Mouse (Mus musculus) forebrain, postnatal 0 days (tissue): ENCODE measurements around the gene Ap1g2. TPM values are rescaled to one million over a fixed set of nuclear protein-coding genes. Genes with fewer than 3 reads are reported as not detected.

ENCODE experiments used
- ATAC-seq: fragments of 200-750 bp; cut with Nextera tagmentation; 2 replicates; pipeline ENCODE4 v1.8.0; 2017; ENCODE audit warnings: mild to moderate bottlenecking, moderate library complexity
- DNase-seq: peaks from one replicate; pipeline ENCODE4 v3.0.0-alpha.2; 2015
- H3K27ac ChIP-seq: fragments of 300-500 bp; sonication (generic); 2 replicates; pipeline ENCODE4 v1.5.1; 2014; ENCODE audit warnings: low read depth, mild to moderate bottlenecking, antibody characterized with exemption, low read length, moderate library complexity, mixed read lengths
- H3K27me3 ChIP-seq: fragments of 300-500 bp; sonication (generic); 2 replicates; pipeline ENCODE4 v1.6.1; 2014; ENCODE audit warnings: mild to moderate bottlenecking, low read length, mixed read lengths; ENCODE audit not compliant: insufficient read depth
- H3K36me3 ChIP-seq: fragments of 300-500 bp; sonication (generic); 2 replicates; pipeline ENCODE4 v1.6.1; 2014; ENCODE audit warnings: mild to moderate bottlenecking, moderate library complexity; ENCODE audit not compliant: insufficient read depth
- H3K4me1 ChIP-seq: fragments of 300-500 bp; sonication (generic); 2 replicates; pipeline ENCODE4 v1.6.1; 2014; ENCODE audit warnings: antibody characterized with exemption; ENCODE audit not compliant: insufficient read depth
- H3K4me2 ChIP-seq: fragments of 300-500 bp; sonication (generic); 2 replicates; pipeline ENCODE4 v1.6.1; 2014; ENCODE audit warnings: low read depth, mild to moderate bottlenecking, moderate library complexity
- H3K4me3 ChIP-seq: fragments of 300-500 bp; sonication (generic); 2 replicates; pipeline ENCODE4 v1.5.1; 2014; ENCODE audit warnings: low read depth, low read length, mixed read lengths
- H3K9ac ChIP-seq: fragments of 300-500 bp; sonication (generic); 2 replicates; pipeline ENCODE4 v1.6.1; 2014; ENCODE audit warnings: mild to moderate bottlenecking
- H3K9me3 ChIP-seq: fragments of 300-500 bp; sonication (generic); 2 replicates; pipeline ENCODE4 v1.6.1; 2016; ENCODE audit warnings: low read length
- CTCF ChIP-seq: sonication (generic); IDR thresholded peaks from 2 replicates; pipeline ENCODE4 v1.5.1; 2016; ENCODE audit warnings: antibody characterized with exemption, control low read depth, low read depth
- WGBS: fragments of 180-500 bp; shearing (Covaris S2); extraction: QIAGEN DNeasy Blood & Tissue Kit; methylation state at CpG from one replicate; pipeline ENCODE4 v1.1.7; 2014; 5-methylcytosine and 5-hydroxymethylcytosine counted together
- polyA plus RNA-seq: library from polyadenylated mRNA; unstranded; fragments of >200 nt; fragmentation: Nextera tagmentation; extraction: Ambion mirVana; gene quantifications from 2 replicates; pipeline ENCODE4 v1.2.1, GENCODE M21; 2015
- total RNA-seq: library from RNA; depleted of rRNA; stranded (reverse); fragments of >200 nt; gene quantifications from 2 replicates; pipeline ENCODE4 v1.2.3, GENCODE M21; 2014

The Ap1g2 gene
- total and polyA plus RNA-seq, 2 experiments from 2014 or later, result 5.5 to 12.8 TPM

DNA sequence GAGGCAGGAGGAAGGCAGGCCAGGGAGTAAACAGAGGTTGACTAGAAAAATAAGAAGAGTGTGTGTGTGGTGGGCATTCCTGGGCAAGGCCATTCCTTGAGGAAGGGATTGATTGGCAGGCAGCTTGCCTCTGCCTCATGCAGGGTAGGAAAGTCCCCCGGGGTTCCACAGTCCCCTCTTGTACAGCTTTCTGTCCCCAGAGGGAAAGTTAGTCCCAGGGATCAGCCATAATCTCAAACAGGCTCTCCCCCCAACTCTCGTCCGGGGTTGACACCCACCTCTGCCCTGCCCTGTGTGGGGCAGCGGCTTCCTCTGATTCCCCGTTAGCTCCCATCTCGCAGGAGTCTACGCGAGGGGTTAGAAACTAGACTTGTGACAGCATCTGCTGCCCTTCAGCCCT is 597 bp upstream of the Ap1g2 start:
- no peak for TF ChIP-seq CTCF
- WGBS, result 64% methylated on average over 8 of the region's 8 CpGs
- Histone ChIP-seq H3K4me2 (no peak overlapping the region), H3K36me3 (peaks cover 2% of the 10 kb centered on the region; the same call in 1 of the 2 replicates), H3K4me1 (peaks cover 47% of the 10 kb centered on the region), H3K4me3 (no peak overlapping the region), H3K9ac (no peak overlapping the region), H3K9me3 (no peaks in the 10 kb centered on the region), H3K27me3 (no peaks in the 10 kb centered on the region), H3K27ac (peak overlapping the region; percentile 40; the same call in 1 of the 2 replicates)
- ATAC-seq (no peak), DNase-seq (no peak)

DNA sequence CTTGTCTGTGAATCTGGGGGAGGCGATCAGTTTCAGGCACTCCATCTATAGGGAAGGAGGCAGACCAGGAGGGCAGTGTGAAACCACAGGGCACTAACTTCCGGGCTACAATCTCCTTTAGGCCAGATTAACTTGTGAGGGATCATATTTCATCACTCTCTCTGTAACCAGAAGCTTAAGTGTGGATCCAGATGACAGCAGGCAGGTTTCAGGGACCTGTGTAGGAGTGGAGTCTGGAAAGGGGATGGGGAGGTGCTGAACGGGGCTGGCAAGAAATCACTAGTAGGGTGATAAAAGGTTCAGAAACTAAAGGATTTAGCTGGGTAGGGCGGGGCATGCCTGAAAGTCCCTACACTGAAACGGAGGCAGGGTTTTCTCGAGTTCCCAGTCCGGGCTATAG is 1.0 kb downstream of the Ap1g2 start:
- H3K4me1 ChIP-seq, result peaks cover 41% of the 10 kb centered on the region
- no peak for ATAC-seq

DNA sequence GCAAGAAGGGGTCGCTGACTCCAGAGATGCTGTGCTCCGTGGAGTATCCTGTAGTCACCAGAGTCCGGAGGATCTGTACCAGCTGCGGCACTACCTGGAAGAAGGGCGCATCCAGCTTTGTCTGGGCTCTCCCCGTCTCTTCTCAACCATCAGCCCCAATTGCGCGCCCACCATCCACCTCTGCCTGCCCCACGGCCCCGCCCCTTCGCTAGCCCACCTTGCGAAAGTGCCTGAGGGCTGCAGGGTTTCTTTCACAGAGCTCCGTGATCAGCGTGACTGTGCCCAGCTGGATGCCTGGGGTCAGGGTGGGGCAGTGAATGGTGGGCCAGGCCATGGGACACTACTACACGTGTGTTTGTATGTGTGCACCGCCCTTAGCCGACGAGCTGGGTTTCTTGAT is 2.0 kb downstream of the Ap1g2 start:
- Histone ChIP-seq H3K4me3 (no peak overlapping the region), H3K27ac (no peak overlapping the region), H3K4me2 (no peak overlapping the region), H3K4me1 (peaks cover 33% of the 10 kb centered on the region), H3K27me3 (no peaks in the 10 kb centered on the region), H3K9ac (no peak overlapping the region), H3K36me3 (peaks cover 8% of the 10 kb centered on the region; the same call in 1 of the 2 replicates), H3K9me3 (no peaks in the 10 kb centered on the region)
- 87% methylated on average over 18 of the region's 18 CpGs for WGBS
- no peak for ATAC-seq
- no peak for TF ChIP-seq CTCF
- no peak for DNase-seq

More for the DNA sequence above, 1.0 kb downstream of the Ap1g2 start:
- 6% methylated on average over 7 of the region's 7 CpGs for WGBS
- TF ChIP-seq CTCF, result no peak
- Histone ChIP-seq H3K27me3 (no peaks in the 10 kb centered on the region), H3K9ac (peak overlapping the region; percentile 69), H3K27ac (peak overlapping the region; percentile 83), H3K4me3 (peak overlapping the region; percentile 35), H3K36me3 (peaks cover 5% of the 10 kb centered on the region; the same call in 1 of the 2 replicates), H3K4me2 (peak overlapping the region; percentile 96), H3K9me3 (no peaks in the 10 kb centered on the region)
- peak; percentile 58 for DNase-seq

DNA sequence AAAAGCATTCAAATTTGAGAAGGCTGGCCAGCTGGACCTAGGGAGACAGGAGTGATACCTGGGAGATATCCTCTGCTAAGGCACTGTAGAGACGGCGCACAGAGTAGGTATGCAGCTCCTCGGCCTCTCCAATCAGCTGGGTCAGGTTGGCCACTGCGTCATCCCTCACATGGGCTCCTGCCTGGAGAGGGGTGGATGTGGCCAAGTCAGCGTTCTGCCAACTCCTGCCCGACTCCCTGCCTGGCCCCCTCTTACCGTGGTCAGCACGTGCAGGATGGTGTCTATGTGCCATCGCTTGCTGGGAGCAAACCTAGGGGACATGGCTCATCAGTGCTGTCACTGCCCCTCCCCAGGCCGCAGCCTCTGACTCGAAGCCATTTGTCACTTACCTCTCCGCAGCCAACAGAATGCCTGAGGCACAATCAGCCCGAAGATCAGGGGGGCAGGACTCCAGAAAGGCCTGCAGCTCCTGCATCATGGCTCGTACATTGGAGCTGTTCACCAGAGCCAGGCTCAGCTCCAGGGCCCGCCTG is 4.1 kb downstream of the Ap1g2 start:
- WGBS, result 85% methylated on average over 15 of the region's 15 CpGs
- DNase-seq, result no peak
- no peaks in the 10 kb centered on the region for H3K9me3 ChIP-seq

DNA sequence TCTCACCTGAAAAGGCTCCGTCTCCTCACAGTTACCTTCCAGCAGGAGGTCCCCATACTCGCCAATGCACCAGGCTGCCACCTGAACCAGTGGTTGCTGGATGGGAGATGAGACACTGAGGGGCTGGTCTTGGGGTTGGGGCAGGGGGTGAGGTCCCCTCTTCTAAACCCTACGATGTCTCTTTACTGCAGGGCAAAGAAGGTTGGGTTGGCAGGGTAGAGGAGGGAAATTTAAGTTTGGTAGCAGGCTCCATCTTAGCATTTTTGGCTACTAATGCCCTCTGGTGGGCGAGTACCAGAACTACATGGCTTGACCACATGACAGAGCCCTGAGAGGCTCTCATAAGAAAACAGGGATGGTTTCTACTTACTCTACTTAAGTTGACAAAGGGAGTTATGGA is 4.8 kb downstream of the Ap1g2 start:
- 49% methylated on average over 4 of the region's 4 CpGs for WGBS

More for the DNA sequence above, 4.1 kb downstream of the Ap1g2 start:
- no peak for TF ChIP-seq CTCF
- Histone ChIP-seq H3K4me2 (no peak overlapping the region), H3K27me3 (no peaks in the 10 kb centered on the region), H3K9ac (no peak overlapping the region), H3K4me3 (no peak overlapping the region), H3K36me3 (peaks cover 8% of the 10 kb centered on the region; the same call in 1 of the 2 replicates), H3K27ac (no peak overlapping the region), H3K4me1 (peaks cover 20% of the 10 kb centered on the region)
- ATAC-seq, result no peak

DNA sequence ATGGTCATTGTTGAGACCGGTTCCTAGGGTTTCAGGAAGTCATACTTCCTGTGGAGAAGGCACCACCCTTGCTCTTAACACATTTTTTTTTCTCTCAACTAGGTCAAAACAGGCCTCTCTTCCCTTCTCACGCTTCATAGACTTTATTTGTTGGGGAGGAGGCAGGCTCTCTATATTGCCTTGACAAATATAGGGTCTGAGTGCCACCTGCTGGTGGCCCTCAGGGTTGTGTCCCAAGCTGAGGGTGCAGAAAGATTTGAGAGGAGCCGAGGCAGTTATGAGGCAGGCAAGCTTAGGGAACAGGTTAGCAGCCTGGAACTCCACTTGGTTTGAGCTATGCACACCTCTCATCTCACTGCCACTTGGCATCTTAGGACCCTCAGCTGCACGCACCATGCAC is 8.3 kb downstream of the Ap1g2 start:
- Histone ChIP-seq H3K9me3 (no peaks in the 10 kb centered on the region), H3K4me1 (peaks cover 26% of the 10 kb centered on the region), H3K27me3 (no peaks in the 10 kb centered on the region), H3K36me3 (peaks cover 6% of the 10 kb centered on the region; the same call in 1 of the 2 replicates), H3K4me2 (no peak overlapping the region), H3K9ac (no peak overlapping the region), H3K27ac (no peak overlapping the region), H3K4me3 (no peak overlapping the region)
- ATAC-seq (peak; percentile 54; the same call in 1 of the 2 replicates), DNase-seq (peak; percentile 81)
- peak; percentile 82 for TF ChIP-seq CTCF
- WGBS, result 61% methylated on average over 4 of the region's 4 CpGs

More for the DNA sequence above, 4.8 kb downstream of the Ap1g2 start:
- H3K36me3 ChIP-seq, result peaks cover 8% of the 10 kb centered on the region; the same call in 1 of the 2 replicates
- H3K4me1 ChIP-seq, result peaks cover 26% of the 10 kb centered on the region
- no peak overlapping the region for H3K27ac ChIP-seq
- H3K9ac ChIP-seq, result no peak overlapping the region
- peak; percentile 84 for TF ChIP-seq CTCF
- no peaks in the 10 kb centered on the region for H3K9me3 ChIP-seq
- no peaks in the 10 kb centered on the region for H3K27me3 ChIP-seq
- H3K4me3 ChIP-seq, result no peak overlapping the region
- DNase-seq, result peak; percentile 82
- no peak overlapping the region for H3K4me2 ChIP-seq
- peak; percentile 14 for ATAC-seq

DNA sequence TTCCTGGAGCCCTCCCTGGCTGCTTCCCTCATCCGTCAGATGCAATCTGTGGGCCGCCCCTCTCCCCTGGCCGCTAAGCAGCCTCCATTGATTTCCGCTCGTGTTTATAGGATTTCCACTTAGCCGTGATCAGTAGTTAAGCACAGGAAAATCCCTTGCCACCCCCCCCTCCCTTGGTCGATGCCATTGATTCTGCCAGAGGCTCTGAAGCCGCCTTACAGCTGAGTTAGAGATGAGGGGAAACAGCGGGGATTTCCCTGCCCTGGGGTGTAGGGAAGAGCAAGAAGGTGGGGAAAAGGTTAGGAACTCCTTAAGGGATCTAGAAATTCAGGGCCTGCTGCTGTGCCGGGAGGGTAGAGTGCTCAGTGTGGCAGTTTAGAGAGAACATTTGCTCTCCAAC is 8.7 kb downstream of the Ap1g2 start:
- H3K4me3 ChIP-seq, result no peak overlapping the region
- no peaks in the 10 kb centered on the region for H3K27me3 ChIP-seq
- DNase-seq, result no peak
- WGBS, result 67% methylated on average over 10 of the region's 10 CpGs
- no peak overlapping the region for H3K4me2 ChIP-seq
- no peak for ATAC-seq
- no peak overlapping the region for H3K27ac ChIP-seq
- H3K9ac ChIP-seq, result no peak overlapping the region; the same call in 1 of the 2 replicates
- no peak for TF ChIP-seq CTCF
- peaks cover 26% of the 10 kb centered on the region for H3K4me1 ChIP-seq
- H3K9me3 ChIP-seq, result no peaks in the 10 kb centered on the region
- H3K36me3 ChIP-seq, result peaks cover 6% of the 10 kb centered on the region; the same call in 1 of the 2 replicates
